Mouse (Mus musculus): ENCODE results near the gene Ssbp3.

DNA sequence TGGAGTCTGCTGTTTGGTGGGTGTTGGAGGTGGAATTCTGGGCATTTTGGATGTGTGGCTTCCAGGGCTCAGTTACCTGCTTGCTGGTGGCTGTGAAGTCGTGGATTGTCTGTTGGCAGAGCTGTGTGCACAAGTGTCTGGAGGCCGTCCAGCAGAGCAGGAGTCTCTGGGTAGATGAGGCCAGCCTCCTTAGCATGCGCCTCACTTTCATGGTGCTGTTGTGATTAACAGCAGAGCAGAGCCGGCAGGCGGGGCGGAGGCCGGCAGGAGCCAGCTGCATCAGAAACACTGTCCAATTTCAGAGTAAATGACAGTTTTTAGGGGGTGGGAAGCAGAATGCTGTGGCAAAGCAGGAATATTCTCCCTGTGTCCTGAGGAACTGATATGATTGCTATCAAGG is 108.5 kb downstream of the Ssbp3 start:
- no peak for TF ChIP-seq CTCF (conservative IDR thresholded peaks at IDR 0.05; ENCODE audit: low read length)
- TF ChIP-seq NANOG (IDR thresholded peaks at IDR 0.05; ENCODE audit: borderline replicate concordance, low read length), result no peak

Data from E14TG2a.4 (cell line).